Mouse (Mus musculus) MEL (cell line): ENCODE results near the gene Ctbs. TPM values are rescaled to one million over a fixed set of nuclear protein-coding genes. Genes with fewer than 3 reads are reported as not detected.
A peak's percentile ranks its signal among the peaks of the same experiment; 100 is the strongest.

Source experiments
- DNase-seq: peaks from one replicate; pipeline ENCODE4 v3.0.0; 2011; ENCODE audit warnings: low read depth, low spot score
- H3K27ac ChIP-seq: 2 replicates; pipeline ENCODE4 v1.5.1; 2012; ENCODE audit warnings: low read depth, mild to moderate bottlenecking, control low read depth, low read length, moderate library complexity; ENCODE audit not compliant: control insufficient read depth
- H3K27me3 ChIP-seq, 2 experiments: fragments of 150-350 bp in 1 of 2; sonication (generic) in 1 of 2; 2 replicates each; pipeline ENCODE4 v1.6.1; 2012; ENCODE audit warnings: low read length in 2 of 2, mild to moderate bottlenecking in 2 of 2, improper control_type of control experiment in 1 of 2, moderate library complexity in 1 of 2; ENCODE audit not compliant: insufficient read depth in 2 of 2, control insufficient read depth in 1 of 2
- H3K36me3 ChIP-seq, 2 experiments: 2 replicates each; pipeline ENCODE4 v1.6.1; 2012 to 2014; ENCODE audit warnings: low read length in 2 of 2, improper control_type of control experiment in 1 of 2, inconsistent platforms in 1 of 2, mild to moderate bottlenecking in 1 of 2; ENCODE audit not compliant: insufficient read depth in 2 of 2, control insufficient read depth in 1 of 2
- H3K4me1 ChIP-seq, 2 experiments: fragments of 150-350 bp in 1 of 2; sonication (generic) in 1 of 2; 2 replicates each; pipeline ENCODE4 v1.6.1; 2012; ENCODE audit warnings: low read length in 2 of 2, improper control_type of control experiment in 1 of 2, mild to moderate bottlenecking in 1 of 2; ENCODE audit not compliant: insufficient read depth in 2 of 2, control insufficient read depth in 1 of 2
- H3K4me3 ChIP-seq, 2 experiments: fragments of 150-350 bp in 1 of 2; sonication (generic) in 1 of 2; 2 replicates each; pipeline ENCODE4 v1.5.1; 2012; ENCODE audit warnings: low read depth in 2 of 2, low read length in 2 of 2, mild to moderate bottlenecking in 2 of 2, moderate library complexity in 2 of 2, control low read depth in 1 of 2, improper control_type of control experiment in 1 of 2; ENCODE audit not compliant: control insufficient read depth in 1 of 2, insufficient read depth in 1 of 2
- H3K79me2 ChIP-seq: 2 replicates; pipeline ENCODE4 v1.6.1; 2012; ENCODE audit warnings: mild to moderate bottlenecking, low read length, moderate library complexity; ENCODE audit not compliant: control insufficient read depth, poor library complexity, insufficient read depth
- H3K9ac ChIP-seq: 2 replicates; pipeline ENCODE4 v1.6.1; 2012; ENCODE audit warnings: low read depth, mild to moderate bottlenecking, control low read depth, low read length, moderate library complexity; ENCODE audit not compliant: control insufficient read depth, poor library complexity, severe bottlenecking
- H3K9me3 ChIP-seq: fragments of 150-350 bp; sonication (generic); replicated peaks from 2 replicates; pipeline ENCODE4 v1.6.1; 2012; ENCODE audit warnings: mild to moderate bottlenecking, low read length, improper control_type of control experiment, moderate library complexity; ENCODE audit not compliant: insufficient read depth
- BHLHE40 ChIP-seq: IDR thresholded peaks from 2 replicates; pipeline ENCODE4 v1.6.1; 2012; ENCODE audit warnings: low read depth, mild to moderate bottlenecking, inconsistent platforms, low read length, improper control_type of control experiment, borderline replicate concordance
- CTCF ChIP-seq, 3 experiments: IDR thresholded peaks in 2 of 3; conservative IDR thresholded peaks in 1 of 3; 2 replicates each; pipeline ENCODE4 v1.5.1; 2011 to 2012; ENCODE audit warnings: low read length in 3 of 3, low read depth in 2 of 3, mild to moderate bottlenecking in 2 of 3, improper control_type of control experiment in 1 of 3, inconsistent platforms in 1 of 3, mixed read lengths in 1 of 3, moderate library complexity in 1 of 3; ENCODE audit not compliant: control insufficient read depth in 1 of 3, insufficient read depth in 1 of 3, poor library complexity in 1 of 3, severe bottlenecking in 1 of 3
- KAT2A ChIP-seq: conservative IDR thresholded peaks from 2 replicates; pipeline ENCODE4 v1.6.1; 2012; ENCODE audit warnings: low read depth, low read length, improper control_type of control experiment, inconsistent platforms
- RAD21 ChIP-seq: IDR thresholded peaks from 2 replicates; pipeline ENCODE4 v1.6.1; 2011; ENCODE audit warnings: mild to moderate bottlenecking, low read depth, low read length, improper control_type of control experiment
- SMC3 ChIP-seq: IDR thresholded peaks from 2 replicates; pipeline ENCODE4 v1.6.1; 2011; ENCODE audit warnings: low read depth, low read length, improper control_type of control experiment
- TCF12 ChIP-seq: IDR thresholded peaks from 2 replicates; pipeline ENCODE4 v1.6.1; 2014; ENCODE audit warnings: low read depth, mild to moderate bottlenecking, inconsistent platforms, low read length, improper control_type of control experiment, moderate library complexity
- ZC3H11A ChIP-seq: IDR thresholded peaks from 2 replicates; pipeline ENCODE4 v1.6.1; 2012; ENCODE audit warnings: low read depth, mild to moderate bottlenecking, inconsistent platforms, low read length, improper control_type of control experiment
- ZMIZ1 ChIP-seq: IDR thresholded peaks from 2 replicates; pipeline ENCODE4 v1.6.1; 2012; ENCODE audit warnings: low read depth, mild to moderate bottlenecking, inconsistent platforms, low read length, improper control_type of control experiment, moderate library complexity
- ZNF384 ChIP-seq: IDR thresholded peaks from 2 replicates; pipeline ENCODE4 v1.6.1; 2012; ENCODE audit warnings: low read depth, mild to moderate bottlenecking, inconsistent platforms, low read length, improper control_type of control experiment
- polyA plus RNA-seq, 2 experiments: library from polyadenylated mRNA; stranded (reverse) in 1 of 2; unstranded in 1 of 2; fragments of >175 nt in 1 of 2; fragments of >200 nt in 1 of 2; gene quantifications; 2 replicates each; pipeline versions ENCODE4 v1.2.1 to v1.2.4; 2012; ENCODE audit warnings: low replicate concordance in 2 of 2, low read depth in 1 of 2; ENCODE audit not compliant: insufficient read length in 2 of 2, insufficient read depth in 1 of 2, missing spikeins in 1 of 2
- total RNA-seq: library from RNA; depleted of rRNA; stranded (reverse); fragments of 300-350 nt; gene quantifications from 2 replicates; pipeline ENCODE4 v1.2.3, GENCODE M21; 2012

Gene Ctbs
- total and polyA plus RNA-seq, 3 experiments = 3.2 to 5.1 TPM; not detected in 1

- no peak overlapping the region for H3K27ac ChIP-seq
Observed at GRCm38 (mm10) chr3:146482044-146482443, 32.4 kb downstream of the Ctbs start.

GRCm38 (mm10) chr3:146486464-146486863, 36.9 kb downstream of the Ctbs start:
- no peak for DNase-seq
- no peak overlapping the region for H3K27ac ChIP-seq

More at GRCm38 (mm10) chr3:146482044-146482443, 32.4 kb downstream of the Ctbs start:
- no peaks in the 10 kb centered on the region for H3K36me3 ChIP-seq
- no peak overlapping the region for H3K4me3 ChIP-seq
- no peaks in the 10 kb centered on the region for H3K4me1 ChIP-seq
- DNase-seq = no peak
- TF ChIP-seq RAD21 = peak; percentile 37
- no peak for TF ChIP-seq ZNF384
- no peak for TF ChIP-seq BHLHE40
- TF ChIP-seq KAT2A = no peak
- TF ChIP-seq SMC3 = peak; percentile 54
- no peak for TF ChIP-seq ZMIZ1
- TF ChIP-seq ZC3H11A = peak; percentile 26; the same call in 1 of the 2 replicates
- TF ChIP-seq CTCF (IDR thresholded peaks at IDR 0.05 in 2 of 3, conservative IDR thresholded peaks at IDR 0.05 in 1 of 3; ENCODE audit: control insufficient read depth in 1 of 3, insufficient read depth in 1 of 3, low read depth in 2 of 3, low read length in 3 of 3, poor library complexity in 1 of 3, severe bottlenecking in 1 of 3) = peak in 2 of 3 experiments; percentile 5 to 51; a peak in 2 of 6 replicates
- TF ChIP-seq, all 39 proteins: peak for 4
- H3K9ac ChIP-seq = no peak overlapping the region
- no peaks in the 10 kb centered on the region for H3K79me2 ChIP-seq
- no peaks in the 10 kb centered on the region for H3K27me3 ChIP-seq
- H3K9me3 ChIP-seq = no peaks in the 10 kb centered on the region

GRCm38 (mm10) chr3:146494941-146495340, 45.3 kb downstream of the Ctbs start:
- peaks cover 2 to 5% of the 10 kb centered on the region in 2 experiments; a peak in 3 of 4 replicates for H3K4me1 ChIP-seq
- no peak for DNase-seq
- no peaks in the 10 kb centered on the region for H3K9me3 ChIP-seq
- H3K27ac ChIP-seq = no peak overlapping the region
- no peaks in the 10 kb centered on the region for H3K27me3 ChIP-seq
- peaks cover 0 to 5% of the 10 kb centered on the region in 2 experiments; a peak in 2 of 4 replicates for H3K36me3 ChIP-seq
- H3K79me2 ChIP-seq = peaks cover 9% of the 10 kb centered on the region
- H3K4me3 ChIP-seq = no peak overlapping the region
- H3K9ac ChIP-seq = no peak overlapping the region
- TF ChIP-seq ZMIZ1 = no peak

More at GRCm38 (mm10) chr3:146486464-146486863, 36.9 kb downstream of the Ctbs start:
- H3K4me3 ChIP-seq = no peak overlapping the region
- TF ChIP-seq CTCF (IDR thresholded peaks at IDR 0.05 in 2 of 3, conservative IDR thresholded peaks at IDR 0.05 in 1 of 3; ENCODE audit: control insufficient read depth in 1 of 3, insufficient read depth in 1 of 3, low read depth in 2 of 3, low read length in 3 of 3, poor library complexity in 1 of 3, severe bottlenecking in 1 of 3) (peak; percentile 14 to 34 (median 22); a peak in 5 of 6 replicates), RAD21 (peak; percentile 32), TCF12 (no peak), SMC3 (0 out of 2 replicates have a peak, but pooled peaks have one; percentile 9)
- TF ChIP-seq, all 39 proteins: peak for 3
- Histone ChIP-seq H3K4me1 (peaks cover 0 to 3% of the 10 kb centered on the region in 2 experiments; a peak in 3 of 4 replicates), H3K79me2 (no peaks in the 10 kb centered on the region), H3K9me3 (no peaks in the 10 kb centered on the region), H3K27me3 (no peaks in the 10 kb centered on the region), H3K36me3 (no peaks in the 10 kb centered on the region), H3K9ac (no peak overlapping the region)
